Mouse (Mus musculus) bone marrow, adult 2 months (tissue): Measurements from ENCODE around the gene Arfgef2.

Experiments
- CTCF ChIP-seq: fragments of 200-500 bp; IDR thresholded peaks from 2 replicates; pipeline ENCODE4 v1.5.1; 2011; ENCODE audit warnings: low read length, control low read depth; ENCODE audit not compliant: control insufficient read depth, insufficient read depth
- POLR2A ChIP-seq: fragments of 200-500 bp; IDR thresholded peaks from 2 replicates; pipeline ENCODE4 v1.6.1; 2011; ENCODE audit warnings: low read depth, mild to moderate bottlenecking, control low read depth, low read length, borderline replicate concordance; ENCODE audit not compliant: control insufficient read depth

- no peak for TF ChIP-seq CTCF
- no peak for TF ChIP-seq POLR2A
These were observed 130.8 kb downstream of the Arfgef2 start for GRCm38 (mm10) chr2:166936166-166936565.
